Mouse (Mus musculus) forebrain, embryonic 10.5 days (tissue): ENCODE data around the gene Zcrb1. TPM values are rescaled to one million over a fixed set of nuclear protein-coding genes. Genes with fewer than 3 reads are reported as not detected.
A peak's percentile ranks its signal among the peaks of the same experiment; 100 is the strongest.

Experiments used
- DNase-seq: peaks from one replicate; pipeline ENCODE4 v3.0.0-alpha.2; 2017; ENCODE audit warnings: low spot score; ENCODE audit errors: extremely low spot score
- H3K27ac ChIP-seq: fragments of 300-500 bp; sonication (generic); 2 replicates; pipeline ENCODE4 v1.5.1; 2016; ENCODE audit warnings: mild to moderate bottlenecking
- H3K27me3 ChIP-seq: fragments of 300-500 bp; sonication (generic); 2 replicates; pipeline ENCODE4 v1.6.1; 2016; ENCODE audit warnings: mild to moderate bottlenecking; ENCODE audit not compliant: poor library complexity, severe bottlenecking
- H3K36me3 ChIP-seq: fragments of 300-500 bp; sonication (generic); replicated peaks from 2 replicates; pipeline ENCODE4 v1.6.1; 2016; ENCODE audit warnings: mild to moderate bottlenecking, moderate library complexity
- H3K4me1 ChIP-seq: fragments of 300-500 bp; sonication (generic); 2 replicates; pipeline ENCODE4 v1.6.1; 2016
- H3K4me3 ChIP-seq: fragments of 300-500 bp; sonication (generic); 2 replicates; pipeline ENCODE4 v1.5.1; 2016; ENCODE audit warnings: mild to moderate bottlenecking, moderate library complexity
- H3K9me3 ChIP-seq: fragments of 300-500 bp; sonication (generic); 2 replicates; pipeline ENCODE4 v1.6.1; 2016; ENCODE audit warnings: mild to moderate bottlenecking, moderate library complexity
- WGBS: fragments of 180-500 bp; shearing (Covaris S2); methylation state at CpG from one replicate; pipeline ENCODE4 v1.1.7; 2016; 5-methylcytosine and 5-hydroxymethylcytosine counted together
- polyA plus RNA-seq: library from polyadenylated mRNA; unstranded; fragments of >200 nt; fragmentation: Nextera tagmentation; extraction: Ambion mirVana; gene quantifications from 2 replicates; pipeline ENCODE4 v1.2.1, GENCODE M21; 2016

The Zcrb1 gene
- polyA plus RNA-seq, 1 experiment from 2014 or later = 146 TPM

GRCm38 (mm10) chr15:93340630-93341379 is 57.3 kb downstream of the Zcrb1 start:
- Histone ChIP-seq H3K36me3 (no peaks in the 10 kb centered on the region), H3K9me3 (no peaks in the 10 kb centered on the region), H3K4me3 (no peak overlapping the region), H3K27me3 (peaks cover 13% of the 10 kb centered on the region; the same call in 1 of the 2 replicates), H3K4me1 (peaks cover 12% of the 10 kb centered on the region; the same call in 1 of the 2 replicates), H3K27ac (no peak overlapping the region)
- no peak for DNase-seq
- WGBS = 88% methylated on average over 10 of the region's 10 CpGs

- WGBS = under 1% methylated on average over 73 of the region's 73 CpGs
- peak; percentile 79 for DNase-seq
Observed at GRCm38 (mm10) chr15:93336925-93337761, 61.0 kb downstream of the Zcrb1 start, which contains the start of gene Yaf2. Gene Yaf2 (minus strand): TSS chr15:93336935.

GRCm38 (mm10) chr15:93336658-93336924 is 61.5 kb downstream of the Zcrb1 start:
- Histone ChIP-seq H3K9me3 (no peaks in the 10 kb centered on the region), H3K4me1 (peaks cover 27% of the 10 kb centered on the region), H3K27ac (peak overlapping the region; percentile 95), H3K36me3 (peaks cover 14% of the 10 kb centered on the region), H3K27me3 (peaks cover 13% of the 10 kb centered on the region; the same call in 1 of the 2 replicates), H3K4me3 (peak overlapping the region; percentile 87)
- under 1% methylated on average over 37 of the region's 52 CpGs for WGBS
- DNase-seq = no peak

More at GRCm38 (mm10) chr15:93336925-93337761, 61.0 kb downstream of the Zcrb1 start, which contains the start of gene Yaf2:
- peak within 1 kb of the TSS; percentile 95 for H3K27ac ChIP-seq
- peak within 1 kb of the TSS; percentile 87 for H3K4me3 ChIP-seq
- peaks cover 14% of the 10 kb centered on the region for H3K36me3 ChIP-seq
- peaks cover 27% of the 10 kb centered on the region for H3K4me1 ChIP-seq
- H3K9me3 ChIP-seq = no peaks in the 10 kb centered on the region
- H3K27me3 ChIP-seq = peaks cover 13% of the 10 kb centered on the region; the same call in 1 of the 2 replicates

Other genes with a start within 250 kb of the Zcrb1 start
- gene Gxylt1, start 123.2 kb downstream of the Zcrb1 start, polyA plus RNA-seq = 16.0 and 17.1 TPM in 2 replicates
- 91.2 and 109 TPM in 2 replicates for gene Yaf2, start 61.4 kb downstream of the Zcrb1 start, polyA plus RNA-seq
- gene Pphln1, start within 50 bp of the Zcrb1 start, polyA plus RNA-seq = 102 and 103 TPM in 2 replicates
- gene Prickle1, start 197.6 kb upstream of the Zcrb1 start, polyA plus RNA-seq = 9.2 and 9.7 TPM in 2 replicates